Mouse (Mus musculus): Measurements from ENCODE around the gene Atf3.

Gene Atf3

DNA sequence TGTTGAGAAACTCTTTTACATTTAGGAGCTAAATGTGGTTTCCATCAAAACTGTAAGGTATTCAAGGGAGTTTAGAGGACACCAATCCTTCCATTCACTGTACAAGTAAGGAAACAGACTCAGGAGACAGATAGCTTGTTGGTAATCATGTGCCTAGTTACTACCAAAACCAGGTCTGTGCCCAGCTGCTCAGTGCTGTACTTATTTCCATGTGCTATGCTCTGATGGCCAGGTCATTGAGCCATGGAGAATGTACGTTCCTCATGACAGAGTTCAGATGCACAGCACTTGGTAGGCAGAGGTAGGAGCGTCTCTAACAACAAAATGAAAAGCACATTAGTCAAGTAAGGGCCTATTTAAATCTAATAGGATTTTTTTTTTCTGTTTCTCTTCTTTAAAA, 8.7 kb upstream of the Atf3 start:
- no peak for DNase-seq (ENCODE audit: low read depth, low spot score)

DNA sequence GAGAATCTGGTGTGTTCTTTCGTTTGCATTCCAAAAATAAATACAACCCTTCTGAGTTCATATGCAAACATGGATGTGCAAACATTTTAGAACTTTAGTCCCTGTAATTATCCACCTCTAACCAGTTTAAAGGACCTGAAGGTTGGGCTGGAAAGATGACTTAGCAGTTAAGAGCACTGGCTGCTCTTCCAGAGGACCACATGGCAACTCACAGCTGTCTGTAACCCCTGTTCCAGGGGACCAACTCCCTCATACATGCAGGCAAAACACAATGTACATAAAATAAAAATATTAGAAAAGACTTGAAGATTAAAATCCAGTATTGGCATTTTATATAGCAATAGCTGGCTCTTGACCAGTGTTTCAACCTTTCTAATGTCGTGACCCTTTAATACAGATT, 7.9 kb upstream of the Atf3 start:
- DNase-seq (ENCODE audit: low read depth, low spot score) = no peak

DNA sequence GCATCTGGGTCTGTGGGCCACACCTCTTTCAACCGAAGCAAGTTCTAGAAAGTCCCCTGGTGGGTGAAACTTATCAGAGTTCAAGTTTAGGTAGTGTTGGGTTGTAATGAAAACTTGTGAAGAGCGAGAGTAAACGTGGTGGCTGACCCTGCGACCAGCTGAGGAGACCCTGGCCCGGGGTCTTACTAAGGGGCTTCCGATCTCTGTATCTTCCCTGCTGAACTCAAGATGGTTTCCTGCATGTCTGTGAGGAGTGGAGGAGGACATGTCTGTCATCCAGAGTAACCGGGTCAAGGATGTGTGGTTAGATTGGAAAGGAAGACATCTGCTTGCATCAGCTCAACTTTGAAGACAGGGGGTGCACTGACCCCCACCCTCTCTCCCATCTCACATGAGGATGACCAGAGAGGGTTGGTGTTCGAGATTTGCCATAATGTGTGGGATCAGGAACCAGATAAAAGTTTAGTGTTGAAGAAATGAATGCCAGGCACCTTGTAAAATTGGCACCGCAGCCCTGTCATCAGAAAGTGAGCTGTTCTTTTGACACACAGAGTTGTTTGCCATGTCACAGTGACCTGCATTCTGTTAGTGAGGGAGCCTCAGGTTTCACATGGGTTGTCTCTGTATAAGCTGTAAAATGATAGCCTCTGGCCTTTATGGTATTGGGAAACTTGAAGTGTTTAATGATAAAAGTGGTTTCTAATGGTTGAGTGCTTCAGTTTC, 7.3 kb upstream of the Atf3 start:
- no peak for DNase-seq (ENCODE audit: low read depth, low spot score)

DNA sequence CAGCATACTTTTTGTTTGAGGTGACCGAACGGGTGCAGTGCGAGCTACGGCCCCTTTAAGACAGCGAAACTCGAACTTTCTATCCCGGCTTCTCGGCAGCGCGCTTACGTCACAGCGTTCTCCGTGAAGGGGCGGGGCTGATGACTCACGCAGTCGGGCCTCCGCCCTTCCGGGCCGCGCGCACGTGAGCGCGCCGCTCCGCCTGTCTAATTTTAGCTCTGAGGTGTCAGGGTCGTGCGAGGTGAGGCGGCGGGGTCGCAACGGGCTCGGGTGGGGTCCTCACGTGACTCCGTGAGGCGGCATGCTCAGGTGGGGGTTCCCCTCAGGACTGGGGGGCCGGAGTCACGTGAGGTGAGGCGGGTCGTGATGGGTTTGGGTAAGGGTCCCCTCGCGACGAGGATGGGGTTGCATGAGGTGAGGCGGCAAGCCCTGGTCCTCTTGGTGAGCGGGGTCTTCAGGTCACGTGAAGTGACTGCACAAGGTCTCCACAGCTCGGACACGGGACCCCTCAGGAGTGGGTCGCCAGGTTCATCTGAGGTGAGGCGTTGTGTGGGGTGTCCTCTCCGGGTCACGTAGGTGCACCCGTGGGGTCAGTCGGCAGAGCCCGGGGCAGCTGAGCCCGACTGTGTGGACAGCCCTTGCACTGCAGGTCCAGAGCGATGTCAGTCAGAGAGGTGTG, 6.6 kb upstream of the Atf3 start:
- peak; percentile 94 for DNase-seq (ENCODE audit: low read depth, low spot score)

DNA sequence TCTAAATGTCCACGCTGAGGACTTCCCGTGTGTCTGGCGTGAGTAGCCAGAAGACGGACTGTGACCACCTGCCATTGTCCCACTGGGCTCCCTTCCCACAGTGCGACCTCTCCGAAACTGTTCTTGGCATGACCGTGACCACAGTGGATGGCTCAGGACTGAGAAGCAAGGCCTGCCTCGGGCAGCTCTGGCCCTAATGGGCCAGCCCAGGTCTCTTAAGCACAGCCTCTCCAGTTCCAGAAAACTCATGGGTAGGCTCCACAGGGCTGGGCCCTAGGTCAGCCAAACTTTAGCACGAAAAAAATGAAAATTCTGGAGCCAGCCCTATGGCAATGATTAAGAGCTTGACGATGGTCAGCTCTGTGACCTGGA, 6.1 kb upstream of the Atf3 start:
- no peak for DNase-seq (ENCODE audit: low read depth, low spot score)

- no peak for DNase-seq (ENCODE audit: low read depth, low spot score)
These were observed 4.2 kb upstream of the Atf3 start for GRCm38 (mm10) chr1:191222031-191222430.

DNA sequence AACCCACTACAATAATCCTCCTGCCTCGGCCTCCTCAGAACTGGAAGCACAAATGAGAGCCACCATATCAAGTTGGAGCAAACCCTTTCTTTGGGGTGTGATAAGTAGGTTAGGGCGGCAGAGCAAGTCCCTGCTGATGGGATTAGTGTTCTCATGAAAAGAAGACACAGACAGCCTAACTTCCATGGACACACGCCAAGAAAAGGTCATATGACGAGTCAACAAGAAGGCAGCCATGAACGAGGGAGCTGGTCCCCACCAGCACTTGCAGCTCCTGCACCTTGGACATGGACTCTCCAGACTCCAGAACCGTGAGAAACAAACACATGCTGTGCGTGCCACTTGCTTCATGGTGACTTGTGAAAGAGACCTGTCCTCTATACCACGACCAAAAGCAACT, 2.7 kb upstream of the Atf3 start:
- DNase-seq (ENCODE audit: low read depth, low spot score) = no peak

- no peak for DNase-seq (ENCODE audit: low read depth, low spot score)
These were observed 1.9 kb upstream of the Atf3 start for GRCm38 (mm10) chr1:191219748-191220147.

DNA sequence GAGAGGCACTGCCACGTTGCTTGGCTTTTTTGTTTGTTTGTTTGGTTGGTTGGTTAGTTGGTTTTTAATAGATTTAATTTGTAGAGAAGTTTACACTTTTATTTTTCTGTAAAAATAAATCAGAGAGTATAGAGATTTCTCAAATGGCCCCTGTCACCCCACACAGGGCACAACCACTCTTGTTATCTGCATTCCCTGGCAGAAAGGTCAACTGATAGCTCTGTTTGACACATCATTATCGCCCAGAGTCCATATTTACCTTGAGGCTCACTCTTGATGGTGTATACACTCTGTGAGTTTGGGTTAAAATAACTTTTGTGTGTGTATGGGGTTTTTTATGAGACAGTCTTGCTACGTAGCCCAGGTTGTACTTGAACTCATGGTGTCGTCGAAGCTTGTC, 744 bp upstream of the Atf3 start:
- no peak for DNase-seq (ENCODE audit: low read depth, low spot score)

DNA sequence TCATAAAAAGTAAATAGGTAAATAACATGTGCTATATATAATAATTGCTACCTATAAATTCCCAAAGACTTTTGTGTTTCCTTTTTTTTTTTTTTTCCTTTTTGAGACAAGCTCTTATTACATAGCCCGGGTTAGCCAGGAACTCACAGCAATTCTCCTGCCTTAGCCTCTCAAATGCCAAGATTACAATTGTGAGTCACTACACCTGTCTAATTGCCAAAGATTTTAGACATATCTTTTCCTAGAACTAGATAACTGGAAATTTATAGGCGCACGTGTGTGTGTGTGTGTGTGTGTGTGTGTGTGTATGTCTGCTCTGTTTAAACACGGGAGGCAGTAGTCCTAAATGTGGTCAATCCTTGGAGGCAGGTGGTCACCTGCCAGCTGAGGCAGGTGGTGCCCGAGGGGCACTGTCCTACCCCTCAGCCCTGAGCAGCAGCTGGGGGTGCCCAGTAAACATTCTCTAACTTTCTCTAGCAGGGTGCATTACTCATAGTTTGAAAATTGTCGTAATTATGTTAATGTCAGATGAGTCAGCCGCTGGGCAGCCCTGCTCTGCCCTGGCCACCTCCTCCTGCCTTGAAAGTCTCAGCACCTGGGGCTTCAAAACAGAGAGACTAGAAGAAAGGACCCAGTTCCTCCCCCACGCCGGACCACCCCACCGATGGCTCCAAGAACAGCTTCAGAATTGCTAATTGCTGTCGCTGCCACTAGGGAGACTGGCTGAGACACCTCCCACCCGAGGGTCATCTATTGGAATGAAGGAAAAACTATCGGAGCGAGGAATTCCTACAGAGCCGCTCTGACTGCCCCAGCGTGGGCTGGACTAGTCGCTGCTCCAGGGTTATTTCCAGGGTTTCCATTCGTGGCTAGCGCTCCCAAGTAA, 1.8 kb downstream of the Atf3 start:
- DNase-seq (ENCODE audit: low read depth, low spot score) = no peak

- DNase-seq (ENCODE audit: low read depth, low spot score) = no peak
These were observed 6.7 kb downstream of the Atf3 start for GRCm38 (mm10) chr1:191211096-191211495.

- DNase-seq (ENCODE audit: low read depth, low spot score) = no peak
These were observed 12.0 kb downstream of the Atf3 start for GRCm38 (mm10) chr1:191205791-191206190.

DNA sequence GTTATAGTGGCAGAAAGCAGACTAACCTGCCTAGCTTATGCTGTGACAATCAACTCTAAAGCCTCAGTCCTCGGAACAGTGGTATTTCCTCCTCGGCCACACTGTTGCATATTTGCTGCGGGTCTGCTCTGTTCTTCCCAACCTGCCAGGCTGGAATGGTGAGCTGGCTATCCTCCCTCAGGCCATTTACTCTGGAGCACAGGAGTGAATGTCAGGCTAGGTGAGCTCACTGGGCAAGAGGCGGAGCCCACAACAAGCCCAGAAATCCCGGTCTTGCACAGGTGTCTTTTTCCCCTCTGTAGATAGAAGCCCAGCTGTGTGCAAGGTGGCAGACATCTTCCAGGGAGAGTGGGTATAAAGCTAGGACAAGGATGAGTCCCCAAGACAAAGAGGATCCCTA, 13.0 kb downstream of the Atf3 start:
- DNase-seq (ENCODE audit: low read depth, low spot score) = no peak

DNA sequence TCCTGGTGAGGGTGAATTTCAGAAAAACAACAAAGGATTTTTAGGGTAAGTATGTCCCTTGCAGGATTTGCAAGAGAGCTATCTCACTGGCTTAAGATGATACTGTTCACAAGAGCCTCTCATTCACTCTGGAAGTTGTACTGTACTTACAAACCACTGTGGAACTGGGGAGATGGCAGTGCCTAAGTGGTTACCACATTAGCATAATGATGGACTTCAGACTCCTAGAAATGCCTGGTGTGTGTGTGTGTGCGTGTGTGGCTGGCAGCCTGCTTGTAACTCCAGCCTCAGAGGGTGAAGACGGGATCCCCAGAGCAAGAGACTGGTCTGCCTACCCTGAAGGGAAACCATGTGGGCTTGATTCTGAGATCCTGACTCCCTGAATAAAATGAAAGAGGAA, 14.3 kb downstream of the Atf3 start:
- no peak for DNase-seq (ENCODE audit: low read depth, low spot score)

GRCm38 (mm10) chr1:191202208-191202952, 15.5 kb downstream of the Atf3 start:
- DNase-seq (ENCODE audit: low read depth, low spot score) = no peak

GRCm38 (mm10) chr1:191200816-191201602, 16.8 kb downstream of the Atf3 start:
- DNase-seq (ENCODE audit: low read depth, low spot score) = no peak

GRCm38 (mm10) chr1:191197916-191198315, 19.9 kb downstream of the Atf3 start:
- no peak for DNase-seq (ENCODE audit: low read depth, low spot score)

DNA sequence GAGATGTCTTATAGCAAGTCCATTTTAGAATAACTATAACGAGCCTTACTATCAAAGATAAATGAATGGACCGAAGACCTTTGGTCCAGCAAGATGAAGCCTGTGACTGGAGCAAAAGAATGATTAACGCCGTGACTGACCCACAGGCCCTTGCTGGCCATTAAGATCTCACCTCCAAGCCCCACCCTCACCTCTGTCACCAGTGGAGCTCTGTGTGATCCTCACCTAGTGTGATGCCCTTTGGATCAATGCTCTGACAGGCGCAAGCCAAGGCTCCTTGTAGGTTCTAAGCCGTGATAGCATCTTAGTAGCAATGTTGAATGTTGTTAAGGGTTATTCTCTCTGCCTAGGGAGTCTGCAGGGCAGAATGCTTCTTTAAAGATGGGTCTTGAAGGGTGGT, 21.8 kb downstream of the Atf3 start:
- DNase-seq (ENCODE audit: low read depth, low spot score) = no peak

- DNase-seq (ENCODE audit: low read depth, low spot score) = no peak
These were observed 24.0 kb downstream of the Atf3 start for GRCm38 (mm10) chr1:191193657-191194424.

- no peak for DNase-seq (ENCODE audit: low read depth, low spot score)
These were observed 25.1 kb downstream of the Atf3 start for GRCm38 (mm10) chr1:191192751-191193150.

All from mesoderm, embryonic 11.5 days (tissue).